Mouse (Mus musculus): ENCODE measurements at regions not wholly inside any gene's neighbourhood (a gene's known extent, or its start where the extent isn't known, plus 50 kb on each side); places are given as distances from the start of the nearest gene placed in this dataset.

GRCm38 (mm10) chr10:51287852-51288251 is 192.6 kb upstream of the Gm49339 start:
- DNase-seq (ENCODE audit: low read depth) = no peak

DNA sequence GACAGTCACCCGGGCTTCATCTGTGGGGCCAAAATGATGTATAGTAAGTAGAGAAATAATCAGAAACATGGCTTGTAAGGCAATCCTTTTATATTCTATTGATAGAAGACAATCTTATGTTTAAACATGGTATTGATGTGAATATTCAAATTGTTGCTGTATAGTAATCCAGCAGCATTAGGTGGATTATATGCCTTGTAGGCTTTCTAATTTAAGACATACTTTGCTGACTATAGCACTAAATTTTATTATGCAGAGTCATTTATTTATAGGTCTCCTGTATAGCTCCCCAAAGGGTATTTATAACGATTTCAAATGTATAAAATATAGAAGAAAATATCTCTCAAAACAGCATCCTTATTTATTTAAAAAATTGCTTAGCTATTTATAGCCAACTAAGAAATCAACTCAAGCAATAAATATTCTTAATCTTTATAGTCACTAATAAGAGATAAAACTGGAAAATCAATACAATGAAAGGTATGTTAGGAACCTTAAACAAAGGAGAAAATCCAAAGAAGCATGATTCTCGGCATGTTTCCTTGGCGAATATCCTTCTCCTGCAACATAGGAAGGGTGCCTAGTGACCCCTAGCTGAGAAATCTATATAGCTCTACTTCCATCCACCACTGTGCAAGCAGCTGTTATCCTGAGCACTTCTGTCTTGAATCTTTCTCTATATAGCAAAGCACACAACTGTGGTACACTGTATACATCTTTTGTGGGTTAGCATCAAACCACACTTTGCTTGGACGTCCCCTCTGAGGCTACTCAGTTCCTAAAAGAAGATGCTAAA is 188.8 kb upstream of the Gm49339 start:
- DNase-seq (ENCODE audit: low read depth) = no peak

- no peak for DNase-seq (ENCODE audit: low read depth)
These were observed 167.6 kb upstream of the Gm49339 start for GRCm38 (mm10) chr10:51312814-51313213.

GRCm38 (mm10) chr10:51320207-51320606 is 160.2 kb upstream of the Gm49339 start:
- no peak for DNase-seq (ENCODE audit: low read depth)

DNA sequence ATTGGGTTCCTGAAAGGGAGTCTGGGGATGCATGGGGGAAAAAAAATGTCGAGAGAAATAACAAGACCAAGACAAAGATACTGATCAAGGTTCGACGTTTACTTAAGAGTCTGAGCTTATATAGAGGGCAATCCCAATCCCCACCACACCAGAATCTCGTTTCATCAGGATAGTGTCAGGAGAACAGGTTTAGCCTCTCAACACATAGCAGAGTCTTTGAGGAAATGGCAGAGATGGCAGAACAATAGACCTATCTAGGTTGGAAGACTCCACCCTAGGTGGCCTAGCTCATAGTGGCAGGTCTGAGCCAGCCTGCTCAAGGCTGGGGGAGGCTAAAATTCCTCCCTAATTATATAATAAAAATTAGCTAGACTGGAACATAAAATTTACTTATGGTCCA is 151.6 kb upstream of the Gm49339 start:
- no peak for DNase-seq (ENCODE audit: low read depth)

GRCm38 (mm10) chr10:51329386-51329785 is 151.0 kb upstream of the Gm49339 start:
- no peak for DNase-seq (ENCODE audit: low read depth)
